Mouse (Mus musculus): ENCODE measurements at regions not wholly inside any gene's neighbourhood (a gene's known extent, or its start where the extent isn't known, plus 50 kb on each side); places are given as distances from the start of the nearest gene placed in this dataset.

DNA sequence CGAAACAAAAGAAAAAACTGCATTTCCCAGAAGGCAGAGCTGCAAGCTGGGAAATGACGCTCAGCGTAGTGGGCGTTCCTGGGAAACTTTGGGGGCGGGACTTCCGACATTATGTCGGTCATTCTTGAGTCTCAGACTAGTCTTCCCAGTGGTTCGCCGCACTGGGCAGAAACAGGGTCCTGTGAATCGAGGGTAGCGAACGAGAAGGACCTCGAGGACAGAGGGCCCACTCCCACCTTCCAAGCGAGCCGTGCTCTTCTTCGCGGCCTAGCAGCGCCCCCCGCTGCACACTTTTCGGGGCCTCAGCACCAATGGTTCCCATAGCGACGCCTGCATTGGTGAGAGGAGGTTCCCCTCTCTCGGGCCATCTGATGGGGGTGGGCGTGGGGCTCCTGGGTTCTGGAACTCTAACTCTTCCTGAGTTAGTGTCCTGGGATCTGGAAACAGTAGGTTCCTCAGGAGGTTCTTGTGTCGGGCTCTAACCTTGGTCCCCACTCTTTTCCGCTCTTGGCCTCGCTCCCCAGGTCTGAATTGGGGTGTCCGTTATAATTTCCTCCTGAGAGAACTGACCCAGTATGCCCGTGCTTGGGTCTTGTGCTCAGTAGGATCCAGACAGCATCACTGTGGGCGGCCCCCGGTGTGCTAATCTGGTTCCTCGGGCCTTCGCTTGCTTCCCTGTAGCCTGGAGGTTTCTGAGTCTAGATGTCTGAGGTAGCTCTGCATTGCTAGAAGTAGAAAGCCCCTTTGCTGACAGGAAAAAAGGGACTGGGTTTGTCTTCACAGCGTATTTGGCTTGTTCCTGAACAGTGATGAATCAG is 52.8 kb upstream of the Gramd1a start:
- peak; percentile 94 for ATAC-seq

DNA sequence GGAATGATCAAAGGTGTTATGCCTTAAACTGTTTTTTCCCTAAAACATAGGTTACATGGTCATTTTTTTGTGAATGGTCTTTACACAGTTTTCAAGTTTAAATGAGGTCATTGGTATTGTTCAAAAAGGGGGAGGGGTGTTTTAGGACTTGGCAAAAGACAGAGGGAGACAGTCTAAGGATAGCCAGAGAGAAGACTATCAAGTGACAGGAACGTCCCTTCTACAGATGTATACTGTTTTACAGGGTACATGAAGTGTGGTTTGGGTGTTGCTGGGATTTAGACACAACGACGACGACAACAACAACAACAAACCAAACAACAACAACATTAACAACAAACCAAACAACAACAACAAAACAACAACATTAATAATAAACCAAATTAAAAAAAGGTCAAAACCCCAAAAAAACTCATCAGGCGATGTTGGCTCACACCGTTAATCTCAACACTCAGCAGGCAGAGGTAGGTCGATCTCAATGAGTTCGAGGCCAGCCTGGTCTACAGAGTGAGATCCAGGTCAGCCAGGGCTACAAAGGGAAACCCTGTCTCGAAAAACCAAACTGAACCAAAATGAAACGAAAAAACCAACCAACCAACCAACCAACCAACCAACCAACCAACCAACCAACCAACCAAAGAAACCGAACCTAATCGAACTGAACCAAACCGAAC is 52.0 kb upstream of the Gramd1a start:
- ATAC-seq = no peak
